Mouse (Mus musculus) splenic B cell, adult 2 months (primary cell): ENCODE results near the gene Mcf2l.
A peak's percentile ranks its signal among the peaks of the same experiment; 100 is the strongest.

Source experiments
- DNase-seq: peaks from one replicate; pipeline ENCODE4 v3.0.0-alpha.2; 2011; ENCODE audit warnings: low read depth, low spot score
- H3K27me3 ChIP-seq: 2 replicates; pipeline ENCODE4 v1.6.1; 2012; ENCODE audit warnings: mild to moderate bottlenecking, low read length, moderate library complexity, mixed read lengths; ENCODE audit not compliant: control insufficient read depth, poor library complexity, insufficient read depth, severe bottlenecking
- H3K36me3 ChIP-seq: 2 replicates; pipeline ENCODE4 v1.6.1; 2012; ENCODE audit warnings: mild to moderate bottlenecking, low read length, moderate library complexity, mixed read lengths; ENCODE audit not compliant: control insufficient read depth, poor library complexity, insufficient read depth, severe bottlenecking

Mcf2l gene

GRCm38 (mm10) chr8:12916156-12916900 lies 42.7 kb downstream of the Mcf2l start:
- no peaks in the 10 kb centered on the region for H3K36me3 ChIP-seq
- no peaks in the 10 kb centered on the region for H3K27me3 ChIP-seq
- DNase-seq = no peak

GRCm38 (mm10) chr8:12917029-12917428 lies 43.4 kb downstream of the Mcf2l start:
- no peak for DNase-seq
- no peaks in the 10 kb centered on the region for H3K36me3 ChIP-seq

GRCm38 (mm10) chr8:12917831-12918230 lies 44.2 kb downstream of the Mcf2l start:
- Histone ChIP-seq H3K27me3 (no peaks in the 10 kb centered on the region), H3K36me3 (no peaks in the 10 kb centered on the region)
- DNase-seq = no peak

More at GRCm38 (mm10) chr8:12917029-12917428, 43.4 kb downstream of the Mcf2l start:
- no peaks in the 10 kb centered on the region for H3K27me3 ChIP-seq

GRCm38 (mm10) chr8:12920599-12920998 lies 47.0 kb downstream of the Mcf2l start:
- no peaks in the 10 kb centered on the region for H3K36me3 ChIP-seq
- no peaks in the 10 kb centered on the region for H3K27me3 ChIP-seq
- no peak for DNase-seq

GRCm38 (mm10) chr8:12925051-12925450 lies 51.4 kb downstream of the Mcf2l start:
- no peak for DNase-seq
- no peaks in the 10 kb centered on the region for H3K27me3 ChIP-seq
- no peaks in the 10 kb centered on the region for H3K36me3 ChIP-seq

- no peak for DNase-seq
- no peaks in the 10 kb centered on the region for H3K36me3 ChIP-seq
- no peaks in the 10 kb centered on the region for H3K27me3 ChIP-seq
Observed at GRCm38 (mm10) chr8:12925941-12926381, 52.4 kb downstream of the Mcf2l start.

- DNase-seq = no peak
- H3K36me3 ChIP-seq = no peaks in the 10 kb centered on the region
- no peaks in the 10 kb centered on the region for H3K27me3 ChIP-seq
Observed at GRCm38 (mm10) chr8:12927204-12927983, 53.8 kb downstream of the Mcf2l start.

- no peaks in the 10 kb centered on the region for H3K36me3 ChIP-seq
- no peak for DNase-seq
- no peaks in the 10 kb centered on the region for H3K27me3 ChIP-seq
Observed at GRCm38 (mm10) chr8:12928033-12928432, 54.4 kb downstream of the Mcf2l start.

- Histone ChIP-seq H3K27me3 (no peaks in the 10 kb centered on the region), H3K36me3 (no peaks in the 10 kb centered on the region)
- no peak for DNase-seq
Observed at GRCm38 (mm10) chr8:12928931-12929330, 55.3 kb downstream of the Mcf2l start.

- H3K27me3 ChIP-seq = no peaks in the 10 kb centered on the region
- no peak for DNase-seq
- H3K36me3 ChIP-seq = no peaks in the 10 kb centered on the region
Observed at GRCm38 (mm10) chr8:12930290-12930689, 56.7 kb downstream of the Mcf2l start.

- no peak for DNase-seq
Observed at GRCm38 (mm10) chr8:12931426-12931825, 57.8 kb downstream of the Mcf2l start.

GRCm38 (mm10) chr8:12932520-12932919 lies 58.9 kb downstream of the Mcf2l start:
- no peak for DNase-seq
- Histone ChIP-seq H3K36me3 (no peaks in the 10 kb centered on the region), H3K27me3 (no peaks in the 10 kb centered on the region)

More at GRCm38 (mm10) chr8:12931426-12931825, 57.8 kb downstream of the Mcf2l start:
- Histone ChIP-seq H3K27me3 (no peaks in the 10 kb centered on the region), H3K36me3 (no peaks in the 10 kb centered on the region)

- Histone ChIP-seq H3K27me3 (no peaks in the 10 kb centered on the region), H3K36me3 (no peaks in the 10 kb centered on the region)
- no peak for DNase-seq
Observed at GRCm38 (mm10) chr8:12933765-12934164, 60.2 kb downstream of the Mcf2l start.

- Histone ChIP-seq H3K27me3 (no peaks in the 10 kb centered on the region), H3K36me3 (no peaks in the 10 kb centered on the region)
- peak; percentile 19 for DNase-seq
Observed at GRCm38 (mm10) chr8:12934453-12935043, 60.9 kb downstream of the Mcf2l start.

GRCm38 (mm10) chr8:12940549-12940948 lies 66.9 kb downstream of the Mcf2l start:
- Histone ChIP-seq H3K27me3 (no peaks in the 10 kb centered on the region), H3K36me3 (no peaks in the 10 kb centered on the region)
- no peak for DNase-seq
